Mouse (Mus musculus) liver, adult (tissue): ENCODE data around the gene Flt3l.
A peak's percentile ranks its signal among the peaks of the same experiment; 100 is the strongest.

ENCODE experiments used
- GATA4 ChIP-seq: IDR thresholded peaks from 2 replicates; pipeline ENCODE4 v1.6.1; 2014; ENCODE audit warnings: mild to moderate bottlenecking, low read length; ENCODE audit not compliant: insufficient replicate concordance

Flt3l gene

DNA sequence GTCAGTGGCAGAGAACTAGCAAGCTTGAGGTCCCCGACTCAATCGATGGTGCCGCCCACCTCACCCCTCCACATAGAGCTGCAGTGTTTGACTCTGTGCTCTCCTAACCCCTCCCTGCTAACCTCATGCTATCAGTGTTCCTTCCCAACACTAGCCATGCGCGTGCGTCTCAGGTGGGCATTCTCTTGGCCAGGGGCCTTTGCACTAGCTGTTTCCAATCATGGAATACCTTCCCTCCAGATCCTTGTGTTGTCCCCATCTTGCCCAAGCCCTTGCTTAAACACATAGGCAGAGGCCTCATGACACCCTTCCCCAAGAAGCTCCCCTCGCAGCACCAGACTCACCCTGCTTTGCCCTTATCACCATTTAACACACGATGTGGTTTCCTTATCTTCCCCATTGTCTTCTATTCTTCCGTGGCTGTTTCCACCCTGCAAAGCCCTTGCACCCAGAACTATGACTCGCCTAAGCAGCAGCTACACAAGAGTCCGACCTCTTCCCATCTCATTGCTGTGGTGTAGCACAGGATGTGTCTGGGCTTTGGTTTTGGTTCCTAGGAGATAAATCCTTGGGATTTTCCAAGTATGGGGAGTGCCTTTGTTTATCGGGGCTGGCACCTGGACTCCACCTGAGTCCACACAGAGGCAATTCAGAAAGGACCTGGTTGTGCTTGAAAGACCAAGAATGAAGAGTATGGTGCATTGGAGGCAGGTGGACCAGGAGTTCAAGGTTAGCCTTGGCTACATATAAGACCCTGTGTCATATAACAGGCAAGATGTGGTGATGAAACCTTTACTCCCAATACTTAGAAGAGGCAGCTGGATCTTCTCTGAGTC is 1.2 kb upstream of the Flt3l start:
- TF ChIP-seq GATA4 = no peak

DNA sequence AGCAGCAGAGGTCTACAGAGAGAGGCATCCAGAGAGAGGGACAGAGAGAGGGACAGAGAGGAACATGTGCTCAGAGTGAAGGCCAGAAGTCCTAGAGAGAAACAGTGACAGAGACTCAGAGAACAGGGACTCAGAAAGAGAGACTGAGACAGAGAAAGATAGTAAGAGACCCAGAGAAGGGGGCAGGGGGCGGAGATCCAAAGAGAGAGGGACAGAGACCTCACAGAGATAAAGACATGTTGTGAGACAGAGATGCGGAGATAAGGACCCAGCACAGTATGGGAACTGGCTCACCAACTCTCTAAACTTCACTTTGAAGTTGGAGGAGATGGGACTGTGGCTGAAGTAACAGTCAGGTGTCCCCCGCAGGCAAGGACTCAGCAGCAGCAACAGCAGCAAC is 862 bp downstream of the Flt3l start:
- TF ChIP-seq GATA4 = no peak

DNA sequence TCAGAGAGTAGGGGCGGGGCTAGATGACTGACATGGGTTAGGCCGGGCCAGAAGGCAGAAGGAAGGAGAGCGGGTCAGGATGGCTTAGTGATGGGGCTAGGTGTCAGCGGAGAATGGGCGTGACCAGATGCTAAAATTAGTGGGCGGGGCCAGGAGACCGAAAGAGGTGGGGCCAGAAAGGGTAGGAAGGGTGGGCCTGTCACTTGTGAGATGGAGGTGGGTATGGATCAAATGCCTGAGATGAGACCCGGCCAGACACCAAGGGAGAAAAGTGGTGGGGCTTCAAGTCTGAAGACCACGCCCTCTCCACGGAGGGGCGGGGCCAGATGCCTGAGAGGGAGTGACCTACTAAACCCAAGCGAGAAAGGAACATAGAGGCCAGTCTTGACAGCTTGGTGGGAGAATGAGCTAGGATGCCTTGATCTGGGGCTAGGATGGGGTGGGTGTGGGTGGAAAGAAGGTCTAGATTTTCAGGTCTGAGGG is 1.6 kb downstream of the Flt3l start:
- no peak for TF ChIP-seq GATA4

DNA sequence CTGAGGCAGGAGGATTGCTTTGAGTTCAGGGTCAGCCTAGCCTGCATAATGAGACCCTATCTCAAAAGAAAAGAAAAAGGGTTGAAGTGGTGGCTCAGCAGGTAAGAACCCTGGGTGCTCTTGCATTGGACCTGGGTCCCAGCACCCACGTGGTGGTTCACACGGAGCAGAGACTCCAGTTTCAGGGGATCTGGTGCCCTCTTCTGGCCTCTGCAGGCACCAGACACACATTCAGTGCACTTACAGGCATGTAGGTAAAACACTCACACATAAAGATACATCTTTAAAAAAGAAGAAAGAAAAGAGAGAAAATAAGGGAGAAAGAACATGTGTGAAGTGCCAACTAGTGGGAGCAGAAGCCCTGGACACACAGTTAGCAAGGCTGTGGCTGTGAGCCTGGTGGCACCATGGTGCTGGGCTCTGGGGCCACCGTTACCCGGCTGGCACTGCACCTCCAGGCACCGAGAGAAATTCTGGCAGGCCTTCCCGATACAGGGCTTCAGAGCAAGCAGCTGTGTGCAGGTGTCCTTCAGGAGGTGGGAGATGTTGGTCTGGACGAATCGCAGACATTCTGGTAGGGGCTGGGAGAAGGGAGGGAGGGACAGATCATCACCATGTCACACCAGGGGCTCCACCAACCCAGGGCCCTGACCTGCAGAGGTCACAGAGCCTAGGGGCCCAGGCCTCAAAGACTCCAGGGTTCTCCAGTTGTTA is 2.6 kb downstream of the Flt3l start:
- TF ChIP-seq GATA4 = no peak

DNA sequence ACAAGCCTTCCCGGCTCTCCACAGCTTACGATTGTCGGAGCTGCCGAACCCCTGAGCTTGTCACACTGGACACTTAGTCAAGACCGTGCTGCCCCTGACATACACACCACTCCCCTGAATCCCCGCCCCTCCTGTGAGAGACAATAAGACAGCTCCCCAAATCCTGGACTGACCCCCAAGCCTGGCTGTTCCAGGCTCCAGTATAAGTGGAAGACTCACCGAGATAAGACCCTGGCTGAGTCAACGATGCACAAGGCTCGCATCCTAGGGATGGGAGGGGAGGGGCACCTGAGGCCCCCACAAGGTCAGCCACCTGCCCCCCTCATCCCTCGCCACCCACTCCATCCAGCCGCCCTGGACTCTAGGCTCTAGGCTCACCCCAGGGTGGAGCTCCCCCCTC is 4.4 kb downstream of the Flt3l start:
- TF ChIP-seq GATA4 = no peak

DNA sequence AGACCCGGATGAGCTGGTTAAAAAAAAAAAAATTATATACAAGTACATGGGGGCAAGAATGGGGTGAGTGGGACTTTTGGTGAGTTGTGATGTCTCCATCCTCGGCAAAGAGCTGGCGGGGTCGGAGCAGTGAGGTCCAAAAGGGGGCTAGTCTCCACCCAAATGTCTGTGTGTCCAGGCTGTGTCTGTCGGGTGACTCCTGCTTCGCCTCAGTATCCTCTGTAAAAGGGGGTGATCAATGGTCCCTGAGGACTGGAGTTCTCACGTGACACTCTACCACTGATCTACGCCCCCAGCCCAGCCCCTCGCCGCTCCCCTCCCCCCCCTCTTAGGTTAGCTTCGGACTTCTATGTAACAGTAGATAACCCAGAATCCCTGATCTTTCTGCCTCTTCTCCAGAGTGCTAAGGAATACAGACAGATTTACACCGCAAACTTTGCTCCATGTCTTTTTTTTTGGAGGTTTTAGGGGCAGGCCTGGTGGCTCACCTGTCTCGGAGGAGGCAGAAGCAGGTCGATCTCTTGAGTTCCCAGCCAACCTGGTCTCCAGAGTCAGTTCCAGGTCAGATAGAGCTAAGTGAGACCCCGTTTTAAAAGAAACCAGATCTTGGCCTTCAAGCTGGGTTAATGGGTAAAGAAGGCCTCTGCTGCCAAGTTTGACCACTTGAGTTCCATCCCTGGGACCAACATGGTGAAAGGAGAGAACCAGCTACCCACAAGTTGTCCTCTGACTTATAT is 6.3 kb downstream of the Flt3l start:
- no peak for TF ChIP-seq GATA4

DNA sequence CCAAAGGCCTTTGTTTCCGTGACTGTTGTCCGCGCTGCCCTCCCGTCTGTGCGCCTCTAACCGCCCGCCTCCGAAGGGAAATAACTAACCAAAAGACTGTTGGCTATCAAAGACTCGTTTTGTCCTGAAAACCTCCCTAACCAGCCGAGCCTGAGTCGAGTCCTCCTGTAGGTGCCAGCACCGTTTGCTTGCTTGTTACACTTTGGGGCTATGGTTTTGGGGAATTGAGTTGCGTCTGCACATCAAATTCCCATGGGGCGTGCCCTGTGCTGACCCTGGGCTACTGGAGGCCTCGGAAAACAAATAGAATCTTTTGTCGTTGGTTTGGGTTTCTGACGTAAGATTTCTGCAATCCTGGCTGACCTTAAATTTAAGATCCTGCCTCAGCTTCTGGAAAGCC is 6.9 kb downstream of the Flt3l start:
- no peak for TF ChIP-seq GATA4

DNA sequence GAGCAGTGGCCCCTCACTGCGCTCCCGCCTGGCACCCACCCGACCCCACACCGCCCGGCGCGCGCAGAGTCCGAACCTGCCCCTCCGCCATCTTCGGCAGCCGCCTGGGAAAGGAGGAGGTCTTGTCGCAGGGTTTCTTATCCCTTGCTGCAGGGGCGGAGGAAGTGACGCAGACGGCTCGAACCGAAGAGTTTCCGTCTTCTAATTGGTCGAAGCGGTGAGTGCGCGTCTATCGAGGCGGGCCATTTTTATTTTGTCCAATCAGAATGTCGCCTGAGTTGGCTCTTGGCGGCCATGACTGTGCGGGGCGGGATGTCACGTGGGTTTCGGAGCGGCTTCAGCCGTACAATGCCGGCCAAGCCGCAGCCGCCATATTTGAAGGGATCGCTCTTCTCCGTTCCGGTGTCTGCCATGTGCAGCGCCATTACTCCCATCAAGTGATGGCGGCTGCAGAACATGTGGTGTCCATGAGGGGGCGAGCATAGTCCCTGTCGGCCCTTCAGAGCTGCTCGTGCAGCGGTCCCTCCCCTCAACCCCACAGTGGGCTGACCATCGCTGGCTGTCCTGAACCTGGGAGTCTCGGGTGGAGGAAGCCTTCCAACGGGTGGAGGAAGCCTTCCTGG is 7.5 kb downstream of the Flt3l start, which contains the start of gene Rpl13a:
TSS of gene Rpl13a (minus strand) at position 138 of the 623 bp plus-strand sequence.
- TF ChIP-seq GATA4 = no peak; the same call in 1 of the 2 replicates

DNA sequence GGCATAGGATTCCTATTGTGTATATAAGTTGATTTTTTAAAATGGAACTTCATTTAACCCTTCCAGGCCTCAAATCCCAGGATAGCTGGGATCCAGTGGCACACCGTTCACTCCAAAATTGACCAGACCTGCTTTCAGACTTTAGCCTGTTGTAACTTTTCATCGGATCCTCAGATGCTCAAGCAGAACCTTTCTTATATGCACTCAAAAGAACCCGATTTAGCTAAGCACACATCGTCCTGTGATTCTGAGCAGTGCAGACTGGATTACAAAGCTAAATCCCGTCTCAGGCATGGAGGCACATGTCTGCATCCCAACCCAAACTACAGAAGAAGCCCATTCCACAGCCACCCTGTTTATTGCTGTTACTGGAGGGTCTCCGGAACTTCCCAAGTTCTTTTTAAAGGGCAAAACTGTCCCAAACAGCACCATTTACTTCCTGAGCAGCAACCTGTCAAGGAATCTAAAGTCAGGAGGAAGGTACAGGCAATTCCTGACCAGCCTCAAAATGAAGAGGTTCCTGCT is 8.5 kb downstream of the Flt3l start:
- no peak for TF ChIP-seq GATA4

DNA sequence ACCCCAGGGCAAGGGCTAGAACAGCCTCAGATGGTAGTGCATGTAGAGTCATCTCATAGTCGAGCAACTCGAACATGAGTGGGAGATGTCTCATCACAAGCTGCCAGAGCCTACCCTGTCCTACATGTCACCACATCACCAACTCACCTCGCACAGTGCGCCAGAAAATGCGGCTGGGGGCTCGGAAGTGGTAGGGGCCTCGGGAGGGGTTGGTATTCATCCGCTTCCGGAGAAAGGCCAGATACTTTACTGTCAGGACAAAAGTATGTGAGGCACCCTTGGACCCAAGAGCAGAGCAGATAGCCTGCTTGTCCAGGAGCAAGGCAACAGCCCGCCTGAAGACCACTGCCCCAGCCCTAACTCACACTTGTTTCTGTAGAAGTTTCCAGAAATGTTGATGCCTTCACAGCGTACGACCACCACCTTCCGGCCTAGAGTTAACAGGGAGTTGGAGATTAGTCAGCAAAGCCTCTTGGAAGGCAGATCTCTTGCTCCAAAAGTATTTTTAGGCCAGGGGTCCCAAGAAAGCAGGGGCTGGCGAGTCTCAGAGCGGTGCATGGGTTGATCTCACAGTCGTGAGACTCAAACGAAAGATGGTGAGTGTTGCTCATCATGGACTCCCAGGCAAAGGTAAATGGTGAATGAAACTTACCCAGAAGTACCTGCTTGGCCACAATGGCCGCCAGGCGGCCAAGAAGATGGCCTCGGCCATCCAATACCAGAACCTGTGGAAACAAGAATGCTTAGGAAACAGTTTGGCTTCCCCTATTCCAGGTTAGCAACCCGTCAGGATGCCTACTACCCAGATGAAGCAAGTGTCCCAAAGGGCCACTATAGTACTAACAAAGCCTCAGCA is 9.2 kb downstream of the Flt3l start:
- no peak for TF ChIP-seq GATA4

DNA sequence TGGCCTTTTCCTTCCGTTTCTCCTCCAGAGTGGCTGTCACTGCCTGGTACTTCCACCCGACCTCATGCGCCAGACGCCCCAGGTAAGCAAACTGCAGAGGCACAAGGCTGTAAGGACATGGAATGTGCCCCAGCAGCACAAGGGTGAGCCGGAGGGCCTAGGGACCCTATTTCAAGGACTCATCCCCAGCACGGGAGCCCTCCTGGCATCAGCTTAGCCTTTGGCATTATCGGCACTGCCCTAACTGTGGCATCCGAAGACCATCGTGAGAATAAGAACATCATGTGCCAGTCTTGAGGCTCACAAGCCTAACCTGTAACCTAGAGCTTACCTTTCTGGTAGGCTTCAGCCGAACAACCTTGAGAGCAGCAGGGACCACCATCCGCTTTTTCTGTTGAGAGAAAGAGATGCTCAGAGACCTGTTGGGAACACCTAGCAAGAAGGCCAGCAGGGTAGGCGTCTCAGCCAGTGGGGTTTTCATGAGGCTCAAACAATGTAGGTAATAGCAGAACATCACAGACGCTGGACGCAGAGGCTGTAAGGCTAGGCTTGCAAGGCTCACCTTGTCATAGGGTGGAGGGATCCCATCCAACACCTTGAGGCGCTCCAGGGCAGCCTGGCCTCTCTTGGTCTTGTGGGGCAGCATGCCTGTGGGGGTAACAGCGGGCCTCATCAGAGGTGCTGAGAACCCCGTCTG is 9.9 kb downstream of the Flt3l start:
- TF ChIP-seq GATA4 = no peak

DNA sequence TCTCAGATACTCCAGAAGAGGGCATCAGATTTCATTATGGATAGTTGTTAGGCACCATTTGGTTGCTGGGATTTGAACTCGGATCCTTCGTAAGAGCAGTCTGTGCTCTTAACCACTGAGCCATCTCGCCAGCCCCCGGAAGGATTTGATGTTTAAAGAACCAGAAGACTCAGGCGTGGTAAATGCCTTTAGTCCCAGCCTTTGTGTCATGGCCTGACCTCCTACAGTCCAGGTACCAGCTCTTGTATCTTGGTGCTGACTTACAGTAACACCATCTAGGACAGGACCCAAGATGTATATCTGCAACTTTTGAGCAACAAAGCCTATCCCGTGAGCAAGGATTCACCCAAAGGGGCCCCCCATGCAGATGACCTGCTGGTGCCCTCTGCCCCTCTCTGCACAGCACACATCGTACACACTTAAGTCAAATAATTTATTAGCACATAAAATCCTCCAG is 11.1 kb downstream of the Flt3l start:
- TF ChIP-seq GATA4 = no peak

DNA sequence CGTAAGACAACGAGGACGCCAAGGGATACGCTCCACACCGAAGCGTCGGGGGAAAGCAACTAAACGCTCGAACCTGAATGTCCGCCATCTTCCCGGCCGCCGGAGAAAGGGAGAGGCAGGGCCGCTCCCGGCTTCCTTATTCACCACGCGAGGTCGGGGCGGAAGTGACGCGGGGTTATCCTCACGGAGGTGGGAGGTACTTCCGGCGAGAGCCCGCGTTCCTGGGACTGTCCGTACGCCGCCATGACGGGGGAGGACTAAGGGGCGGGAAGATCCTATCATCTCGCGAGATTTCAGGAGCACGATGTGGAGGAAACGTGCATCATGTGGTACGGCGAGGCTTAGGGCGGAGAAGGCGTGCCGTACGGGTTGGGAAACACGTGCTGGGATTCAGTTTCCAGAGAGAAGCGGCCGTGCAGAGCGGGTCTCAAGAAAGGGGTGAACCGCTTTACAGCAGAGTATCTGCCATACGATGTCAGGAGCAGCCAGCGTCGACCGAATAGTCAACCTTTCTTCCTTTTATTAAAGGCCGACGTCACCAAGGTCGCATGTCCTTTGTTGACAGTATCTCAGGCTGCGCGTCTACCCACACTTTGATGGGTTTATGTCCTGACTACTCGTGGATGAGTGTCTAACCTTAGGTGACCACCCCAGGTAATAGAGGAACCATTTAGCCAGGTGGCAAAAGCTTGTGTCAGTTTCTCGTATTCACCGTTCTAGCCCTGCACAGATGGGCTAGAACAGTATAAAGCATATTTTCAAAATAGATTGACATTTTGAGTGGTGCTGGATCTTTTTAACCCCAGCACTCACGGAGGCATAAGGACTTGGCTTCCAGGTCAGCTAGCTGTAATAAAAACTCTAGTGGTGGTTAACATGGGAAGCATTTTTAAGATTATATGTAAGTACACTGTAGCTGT is 11.7 kb downstream of the Flt3l start, which contains the start of gene Rps11:
TSS of gene Rps11 (minus strand) at position 216 of the 920 bp plus-strand sequence.
- peak; percentile 58; the same call in 1 of the 2 replicates for TF ChIP-seq GATA4
